Mouse (Mus musculus) cerebellum, postnatal 14 days (tissue): ENCODE measurements around the gene Osbp.

Experiments used
- DNase-seq, 2 experiments: peaks; one replicate each; pipeline ENCODE4 v3.0.0; 2021; ENCODE audit warnings: mixed read lengths in 2 of 2

Osbp gene

DNA sequence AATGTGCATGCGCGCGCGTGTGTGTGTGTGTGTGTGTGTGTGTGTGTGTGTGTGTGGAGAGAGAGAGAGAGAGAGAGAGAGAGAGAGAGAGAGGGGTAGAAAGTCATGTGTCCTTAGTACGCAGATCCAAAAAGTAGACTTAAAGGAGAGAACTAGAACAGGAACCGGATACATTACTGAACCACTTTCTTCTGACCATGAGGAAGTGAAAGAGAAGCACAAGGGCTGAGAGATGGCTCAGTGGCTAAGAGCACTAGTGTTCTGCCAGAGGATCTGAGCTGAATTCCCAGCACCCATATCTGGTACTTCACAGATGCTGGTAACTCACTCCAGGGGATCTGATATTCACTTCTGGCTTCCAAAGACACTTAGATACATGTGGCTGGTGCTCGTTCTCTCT, 23.6 kb downstream of the Osbp start:
- no peak for DNase-seq

DNA sequence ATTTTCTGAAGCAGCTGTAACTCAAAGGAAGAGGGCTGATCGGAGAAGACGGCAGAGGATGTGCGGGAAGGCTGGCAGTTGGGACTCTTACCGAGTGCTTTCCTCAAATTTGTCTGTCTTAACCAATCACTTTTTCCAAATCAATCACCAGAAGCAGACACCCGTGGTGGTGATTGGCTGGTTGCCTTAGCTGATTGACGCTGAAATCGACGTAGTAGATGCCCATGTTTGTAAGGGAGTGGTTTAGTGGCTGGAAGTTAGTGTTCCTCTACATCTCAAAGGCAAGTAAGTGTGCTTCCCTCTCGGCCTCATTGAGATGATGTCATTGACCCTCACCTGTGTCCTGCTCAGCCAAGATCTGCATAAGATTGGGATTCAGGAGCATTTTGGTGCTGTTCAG, 26.3 kb downstream of the Osbp start:
- DNase-seq, result no peak

DNA sequence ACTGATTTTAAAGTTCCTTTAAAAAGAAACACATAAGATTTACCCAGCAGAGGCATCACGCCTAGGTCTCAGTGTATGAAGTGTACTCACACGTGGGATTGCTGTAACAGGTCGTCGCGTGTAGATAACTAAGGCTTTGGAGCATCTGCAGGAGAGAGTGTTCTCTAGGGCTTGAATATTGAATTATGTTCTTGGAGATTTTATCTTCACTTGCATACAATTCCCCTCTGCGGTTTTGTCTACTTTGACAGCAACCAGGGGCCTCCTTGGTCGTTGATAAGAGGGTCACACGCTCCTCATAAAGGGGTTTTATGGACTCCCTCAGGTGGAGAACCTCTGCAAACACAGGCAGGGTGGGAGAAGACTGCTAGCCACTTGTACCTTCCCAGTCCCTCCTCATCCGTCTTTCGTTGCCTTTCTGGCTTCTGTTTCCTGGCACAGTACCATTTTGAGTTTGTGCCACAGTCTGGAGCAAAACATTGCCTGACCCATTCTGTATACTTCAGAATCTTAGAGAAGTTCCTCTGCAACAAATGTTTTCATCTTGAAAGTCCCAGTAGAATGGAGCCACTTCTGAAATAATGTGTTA, 26.8 kb downstream of the Osbp start:
- DNase-seq, result peak in 1 of 2 experiments; percentile 26

DNA sequence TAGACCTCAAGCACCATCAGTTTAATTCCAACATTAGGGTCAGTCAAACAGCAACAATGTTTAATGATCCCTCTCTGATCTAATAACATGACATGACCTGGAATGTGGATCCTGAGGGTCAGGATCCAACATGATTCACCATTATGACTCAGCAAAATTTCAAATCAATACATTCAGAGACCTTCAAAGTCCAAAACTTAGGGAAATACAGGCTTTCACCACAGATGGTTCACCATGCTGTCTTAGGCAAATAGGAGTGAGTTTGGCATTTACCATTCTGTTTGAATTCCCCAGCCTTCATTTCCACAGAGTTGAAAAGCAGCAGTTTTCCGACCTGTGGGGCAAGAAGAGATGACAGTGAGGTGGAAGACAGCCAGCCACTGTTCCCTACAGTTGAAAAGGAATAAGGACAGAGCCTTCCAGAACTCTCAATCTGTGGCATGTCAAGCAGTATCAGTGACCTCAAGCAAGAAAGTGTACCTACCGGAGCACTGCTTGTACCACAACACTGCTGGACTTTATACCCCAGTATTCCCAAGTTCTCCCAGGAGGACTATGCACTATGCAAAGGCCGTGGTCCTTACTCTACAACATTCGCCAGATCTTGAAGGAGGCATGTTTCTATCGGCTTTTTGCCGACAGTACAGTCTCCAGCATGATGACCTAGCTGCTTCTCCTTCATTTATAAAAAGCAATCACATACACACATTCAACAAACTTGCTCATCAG, 29.1 kb downstream of the Osbp start:
- DNase-seq, result no peak

DNA sequence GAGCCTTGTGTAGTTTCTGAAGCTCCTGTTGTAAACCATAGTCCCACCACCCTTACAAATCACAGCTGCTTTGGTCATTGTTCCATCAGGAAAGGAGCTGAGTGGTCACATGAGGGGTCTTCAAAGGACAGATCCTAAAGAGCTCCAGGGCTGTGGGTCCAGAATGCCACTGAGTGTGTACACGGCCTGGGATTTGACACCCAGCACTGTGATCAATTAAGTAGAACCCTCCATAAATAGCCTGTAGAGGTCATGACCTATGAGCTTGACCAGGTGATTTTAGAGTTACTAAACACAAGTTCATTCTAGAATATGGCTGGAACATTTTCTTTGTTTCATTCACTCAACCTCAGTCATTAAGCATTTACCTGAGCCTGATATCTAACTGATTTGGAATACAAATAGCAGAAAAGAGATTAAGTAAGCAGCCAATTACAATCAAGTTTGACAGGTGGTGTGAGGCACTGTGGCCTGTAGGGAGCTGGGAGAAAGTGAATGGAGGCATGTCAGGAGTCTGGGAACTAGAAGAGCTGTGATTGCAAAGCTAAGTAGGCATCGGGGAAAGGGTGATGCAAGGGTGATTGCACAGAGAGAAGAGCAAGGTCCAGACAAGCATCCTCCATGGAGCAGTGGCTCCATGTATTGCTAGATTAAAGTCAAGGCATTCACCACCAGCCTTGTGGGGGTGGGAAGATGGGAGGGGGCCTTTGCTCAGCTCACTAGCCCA, 30.1 kb downstream of the Osbp start:
- no peak for DNase-seq

DNA sequence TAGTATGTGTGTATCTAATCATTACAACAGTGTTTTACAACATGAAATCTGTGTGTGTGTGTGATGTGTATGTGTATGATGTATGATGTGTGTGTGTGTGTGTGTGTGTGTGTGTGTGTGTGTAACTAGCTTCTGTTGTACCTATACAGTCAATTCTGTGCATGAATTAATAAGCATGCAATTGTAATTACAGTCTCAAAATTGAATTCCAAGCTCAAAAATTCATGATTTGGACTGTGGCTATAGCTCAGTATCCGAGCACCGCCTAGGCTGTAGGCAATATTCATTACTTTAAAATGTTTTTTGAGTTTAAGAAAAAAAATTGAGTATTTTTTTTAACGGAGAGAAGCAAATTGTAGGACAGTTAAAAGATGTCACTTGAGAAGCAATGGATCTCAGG, 35.9 kb downstream of the Osbp start:
- DNase-seq, result no peak

DNA sequence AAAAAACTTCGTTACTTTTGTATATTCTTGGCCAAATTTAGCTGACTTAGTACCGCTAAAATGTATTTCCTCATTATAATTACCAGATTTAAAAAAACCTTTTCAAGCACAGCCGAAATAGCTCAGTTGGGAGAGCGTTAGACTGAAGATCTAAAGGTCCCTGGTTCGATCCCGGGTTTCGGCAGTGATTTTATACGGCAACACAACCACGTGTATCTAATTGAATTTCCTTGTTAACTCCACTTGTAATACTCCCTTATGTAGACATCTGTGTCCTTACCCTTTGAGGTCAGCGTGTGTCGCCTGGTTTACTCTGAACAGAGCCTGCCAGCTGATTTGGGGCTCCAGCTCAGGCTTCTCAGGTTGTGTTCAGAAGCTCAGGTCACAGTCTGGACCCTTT, 36.4 kb downstream of the Osbp start:
- peak; percentile 75 to 84 for DNase-seq

DNA sequence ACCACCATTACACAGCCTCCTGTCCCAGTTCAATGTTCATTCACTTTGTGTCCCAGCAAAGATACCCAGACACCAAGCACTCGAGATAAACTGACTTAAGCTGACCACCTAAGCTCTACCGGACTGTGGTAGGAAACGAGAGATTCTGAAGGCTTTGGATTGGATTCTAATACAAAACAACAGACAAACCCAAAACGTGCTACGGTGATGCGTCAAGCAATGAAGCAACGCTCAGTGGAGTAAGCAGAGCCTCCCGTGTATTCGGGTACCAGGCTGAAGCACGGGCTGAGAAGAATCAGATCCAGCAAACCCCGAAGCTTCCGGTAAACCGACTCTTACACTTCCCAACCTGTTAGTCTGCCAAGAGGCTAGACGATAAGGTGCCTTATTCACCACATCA, 37.0 kb downstream of the Osbp start:
- DNase-seq, result no peak

DNA sequence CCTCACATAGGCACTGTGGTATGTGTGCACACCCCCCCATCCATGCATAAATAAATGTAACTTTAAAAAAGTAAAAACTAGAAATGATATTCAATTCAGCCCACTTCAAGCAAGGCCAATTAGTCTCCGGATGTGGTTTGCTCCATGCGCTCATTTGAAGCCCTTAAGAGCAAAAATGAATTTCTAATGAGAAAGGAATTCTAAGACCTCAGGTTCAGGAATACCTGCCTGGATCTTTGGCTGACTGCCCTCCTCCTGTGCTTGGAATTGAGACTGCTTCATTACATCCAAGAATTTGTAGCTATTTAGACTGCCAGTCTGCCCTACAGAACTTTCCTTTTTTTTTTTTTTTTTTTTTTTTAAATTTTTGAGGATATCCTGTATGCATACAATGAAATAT, 37.8 kb downstream of the Osbp start:
- no peak for DNase-seq

DNA sequence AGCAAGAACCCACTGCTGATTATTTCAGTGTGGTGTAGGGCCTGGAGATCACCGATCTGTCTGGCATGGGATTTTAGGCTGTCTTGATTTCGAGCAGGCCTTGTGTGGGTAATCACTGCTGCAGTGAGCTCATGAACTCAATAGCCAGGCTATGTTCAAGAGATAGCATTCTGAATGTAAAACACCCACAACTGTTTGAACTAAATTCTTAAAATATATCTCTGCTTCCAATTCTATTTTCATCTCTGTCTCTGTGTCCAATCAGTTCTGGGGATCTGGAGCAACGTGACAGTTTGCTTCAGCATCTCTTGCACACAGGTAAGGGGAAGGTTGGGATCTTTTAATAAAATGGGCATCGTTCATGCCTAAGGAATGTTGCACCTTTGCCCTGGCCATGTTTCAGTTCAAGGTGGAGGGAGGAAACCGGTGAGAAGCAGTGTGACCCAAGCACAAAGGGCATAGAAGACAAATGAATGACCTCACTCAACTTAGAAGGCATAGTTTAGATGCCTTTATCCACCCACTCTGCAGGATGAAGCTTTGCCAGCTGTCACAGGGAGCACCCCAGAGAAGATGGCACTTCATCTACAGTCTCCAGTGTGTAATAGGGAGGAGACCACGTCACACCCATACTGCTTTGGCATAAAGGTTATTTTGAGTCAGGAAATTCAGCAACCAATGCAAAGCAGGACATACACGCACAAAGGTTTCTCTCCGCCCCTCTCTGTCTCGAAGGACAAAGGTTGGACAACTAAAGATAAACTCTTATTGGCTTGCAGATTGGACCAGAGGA, 38.7 kb downstream of the Osbp start:
- peak; percentile 16 to 27 for DNase-seq

DNA sequence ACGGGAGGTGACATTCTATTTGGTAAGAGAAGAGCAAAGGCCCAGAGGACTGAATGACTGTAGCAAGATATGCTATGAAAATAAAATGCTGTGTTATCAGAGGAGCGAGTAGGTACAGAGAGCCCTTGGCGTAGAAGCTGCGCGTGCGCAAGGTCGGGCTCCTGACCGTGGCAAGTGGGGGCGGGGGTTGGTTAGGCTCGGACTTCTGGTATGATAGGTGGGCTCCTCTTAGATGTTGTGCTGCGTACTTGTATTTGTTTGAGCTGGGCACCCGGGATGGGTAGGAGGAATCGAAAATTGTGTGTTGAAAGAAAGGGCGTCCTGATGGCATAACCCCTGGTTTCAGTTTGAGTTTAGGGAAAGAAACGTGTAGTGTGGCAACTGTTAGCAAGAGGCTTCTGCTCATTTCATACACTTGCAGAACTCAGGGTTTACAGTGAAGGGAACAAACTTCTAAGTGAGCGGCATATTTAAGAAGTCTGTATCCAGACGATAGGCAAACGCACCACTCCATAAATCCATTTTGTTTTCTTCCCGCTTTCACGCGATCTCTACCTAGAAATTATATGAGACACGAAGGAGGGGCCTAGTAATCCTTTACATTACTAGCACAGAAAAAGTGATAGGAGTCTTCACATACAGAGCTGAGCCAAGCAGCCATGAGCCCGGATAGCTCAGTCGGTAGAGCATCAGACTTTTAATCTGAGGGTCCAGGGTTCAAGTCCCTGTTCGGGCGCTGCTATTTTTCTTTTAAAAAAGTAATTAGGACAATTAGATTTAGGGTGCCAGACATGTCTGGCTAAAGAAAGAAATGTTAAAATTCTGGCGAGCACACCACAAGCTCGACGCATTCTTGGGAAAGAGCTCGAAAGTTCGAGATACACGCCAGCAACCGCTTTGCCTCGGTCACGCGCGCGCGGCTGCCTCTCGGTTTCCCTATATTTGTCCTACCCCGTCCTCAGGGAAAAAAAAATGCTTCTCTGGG, 39.9 kb downstream of the Osbp start:
- DNase-seq, result peak; percentile 92 to 94

DNA sequence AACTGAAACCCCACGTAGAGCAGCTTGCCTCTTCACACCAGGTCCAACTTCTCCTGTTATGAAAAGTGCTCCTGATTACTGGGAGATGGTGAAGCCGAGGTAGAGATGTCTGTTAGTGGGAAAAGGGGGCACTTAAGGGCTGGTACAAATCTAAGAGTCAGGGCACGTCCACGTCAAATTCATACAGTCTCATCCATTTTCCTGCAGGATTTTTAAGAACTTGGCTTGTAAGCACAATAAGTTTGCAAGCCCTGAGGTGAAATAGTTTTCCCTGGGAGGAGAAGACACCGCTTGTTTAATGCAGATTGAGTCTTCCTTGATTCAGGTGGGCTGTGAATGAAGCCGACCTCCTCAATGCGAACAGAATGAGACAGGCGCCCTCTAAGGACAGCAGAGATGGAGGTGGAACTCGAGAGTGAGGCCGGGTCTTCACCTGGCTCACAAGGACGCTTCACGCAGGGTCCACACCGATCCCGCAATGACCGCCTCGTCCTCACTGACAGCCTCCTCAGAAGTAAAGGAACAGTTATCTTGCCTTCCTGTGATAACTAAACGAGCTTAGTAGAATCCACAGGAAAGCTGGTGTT, 40.7 kb downstream of the Osbp start:
- peak; percentile 57 to 64 for DNase-seq

DNA sequence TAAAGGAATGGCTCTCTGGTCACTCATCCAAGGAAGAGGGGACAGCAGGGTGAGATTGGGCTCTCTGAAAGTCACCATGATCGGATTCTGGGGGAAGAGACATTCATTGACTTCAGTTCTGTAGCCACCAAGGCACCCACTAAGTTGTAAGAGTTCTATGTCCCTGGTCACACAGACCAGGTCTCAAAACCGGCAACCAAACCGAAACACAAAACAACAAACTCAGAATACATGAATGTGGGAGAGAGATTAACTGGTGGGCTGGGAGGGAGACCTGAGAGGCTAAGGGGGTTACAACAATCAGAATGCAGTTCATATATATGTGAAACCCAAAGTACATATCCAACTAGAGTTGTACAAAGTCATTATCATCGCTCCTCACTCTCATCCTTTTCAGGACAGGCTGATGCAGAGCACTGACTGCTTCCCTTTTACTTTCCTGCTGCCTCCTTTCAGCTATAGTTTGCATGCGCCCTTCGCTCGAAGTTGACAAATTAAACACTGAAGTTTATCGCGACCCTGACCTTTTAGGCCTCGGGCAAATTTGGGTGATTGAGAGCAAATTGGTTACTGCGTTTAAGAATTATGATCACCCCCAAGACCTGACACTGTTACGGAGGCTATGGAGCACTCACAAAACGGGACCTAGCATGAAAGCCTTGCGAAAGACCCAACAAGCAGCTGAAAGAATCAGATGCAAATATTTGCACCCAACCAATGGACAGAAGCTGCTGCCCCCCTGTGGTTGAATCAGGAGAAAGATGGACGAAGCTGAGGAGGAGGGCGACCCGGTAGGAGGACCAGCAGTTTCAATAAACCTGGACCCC, 41.6 kb downstream of the Osbp start:
- peak; percentile 41 to 57 for DNase-seq

DNA sequence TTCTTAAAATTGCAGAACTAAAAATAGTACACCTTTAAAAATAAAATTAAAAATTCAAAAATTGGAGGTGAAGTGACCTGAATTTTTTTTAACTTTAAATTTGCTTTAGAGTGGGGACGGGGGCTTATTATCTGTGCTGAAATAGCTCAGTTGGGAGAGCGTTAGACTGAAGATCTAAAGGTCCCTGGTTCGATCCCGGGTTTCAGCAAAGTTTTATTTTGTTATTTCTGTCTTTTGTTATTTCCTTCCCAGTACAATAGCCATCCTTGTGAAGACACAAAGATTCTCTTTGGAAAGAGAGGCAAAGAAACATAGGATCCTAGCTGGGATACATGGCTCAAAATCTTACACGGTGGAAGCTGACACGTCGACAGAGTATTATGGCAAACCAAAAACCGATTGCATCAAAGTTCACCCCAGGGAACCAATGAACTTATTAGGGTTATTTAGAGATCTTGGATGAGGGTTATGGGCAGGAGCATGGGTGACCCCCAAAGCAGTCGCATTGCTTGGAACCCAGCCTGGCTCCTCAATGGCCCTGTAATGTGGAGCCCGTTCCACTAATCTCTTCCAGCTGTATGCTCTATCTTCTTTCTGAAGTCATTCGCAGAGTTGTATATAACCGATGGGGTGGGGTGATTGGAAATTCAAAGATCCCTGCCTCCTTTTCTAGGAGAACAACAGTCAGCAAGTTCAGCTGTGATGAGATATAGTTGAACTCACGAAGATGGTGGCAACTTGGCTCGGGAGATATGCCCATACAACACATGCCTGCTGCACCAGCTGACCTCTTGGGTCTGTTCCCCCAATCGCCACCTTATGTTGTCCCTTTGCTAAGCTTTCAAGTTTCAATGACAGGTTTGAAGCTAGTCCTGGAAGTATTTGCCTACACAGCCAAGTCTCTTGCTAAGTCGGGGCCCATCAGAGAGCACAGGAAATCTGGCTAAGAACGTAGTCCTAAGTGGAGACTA, 43.0 kb downstream of the Osbp start:
- DNase-seq, result peak in 1 of 2 experiments; percentile 23

DNA sequence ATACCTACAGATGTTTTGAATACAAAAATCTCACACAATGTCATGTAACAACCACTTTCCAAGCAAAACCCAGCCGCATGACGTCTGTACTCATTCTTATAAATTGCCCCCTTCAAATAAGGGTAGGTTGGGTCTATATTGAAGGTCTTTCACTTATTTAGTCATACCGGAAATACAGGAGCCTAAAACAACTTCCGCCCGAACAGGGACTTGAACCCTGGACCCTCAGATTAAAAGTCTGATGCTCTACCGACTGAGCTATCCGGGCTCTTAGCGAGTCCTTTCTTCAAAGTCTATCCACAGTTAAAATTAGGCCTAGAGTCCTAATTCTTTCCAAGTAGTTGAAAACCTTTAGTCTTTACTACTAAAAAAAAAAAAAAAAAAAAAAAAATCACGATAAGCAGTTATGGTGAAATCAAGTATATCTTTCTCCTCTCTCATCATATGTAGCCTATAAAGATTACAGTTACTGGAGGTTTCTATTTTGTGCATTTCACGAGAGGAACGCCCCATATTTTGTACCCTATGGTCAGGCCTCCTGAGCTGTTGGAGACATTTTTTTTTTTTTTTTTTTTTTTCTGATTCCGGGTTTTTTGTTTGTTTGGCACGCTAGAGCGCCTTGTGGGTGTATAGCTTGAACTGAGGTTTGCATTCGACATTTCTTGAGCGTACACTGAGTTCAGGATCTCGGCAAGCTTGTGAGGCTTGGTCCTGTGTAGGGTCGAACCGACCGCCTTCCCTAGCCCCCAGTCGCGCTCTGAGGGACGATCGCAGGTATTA, 44.0 kb downstream of the Osbp start:
- DNase-seq, result peak; percentile 78 to 80

DNA sequence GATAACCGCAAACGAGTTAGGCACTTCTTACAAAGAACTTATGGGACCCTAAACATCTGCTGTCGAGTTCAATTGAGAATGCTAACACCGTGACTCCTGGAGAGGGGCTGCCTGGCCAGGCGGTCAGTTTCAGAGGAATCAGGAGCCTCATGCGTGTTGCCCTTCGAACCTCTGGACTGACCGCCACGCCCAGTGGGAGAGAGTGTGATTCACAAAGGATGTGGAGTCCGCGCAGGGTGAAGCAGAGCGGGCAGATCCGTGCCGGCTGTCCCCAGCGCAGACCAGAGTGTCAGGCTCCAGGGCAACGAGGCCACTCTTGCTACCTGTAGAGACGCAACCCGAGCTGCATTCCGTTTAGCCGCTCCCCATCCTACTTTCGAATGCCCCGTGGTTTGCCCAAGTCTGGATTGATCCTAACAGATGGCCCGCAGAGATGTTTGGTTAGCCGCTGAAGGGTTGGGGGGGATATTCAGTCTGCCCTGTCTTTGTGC, 44.6 kb downstream of the Osbp start:
- DNase-seq, result peak; percentile 68 to 74

DNA sequence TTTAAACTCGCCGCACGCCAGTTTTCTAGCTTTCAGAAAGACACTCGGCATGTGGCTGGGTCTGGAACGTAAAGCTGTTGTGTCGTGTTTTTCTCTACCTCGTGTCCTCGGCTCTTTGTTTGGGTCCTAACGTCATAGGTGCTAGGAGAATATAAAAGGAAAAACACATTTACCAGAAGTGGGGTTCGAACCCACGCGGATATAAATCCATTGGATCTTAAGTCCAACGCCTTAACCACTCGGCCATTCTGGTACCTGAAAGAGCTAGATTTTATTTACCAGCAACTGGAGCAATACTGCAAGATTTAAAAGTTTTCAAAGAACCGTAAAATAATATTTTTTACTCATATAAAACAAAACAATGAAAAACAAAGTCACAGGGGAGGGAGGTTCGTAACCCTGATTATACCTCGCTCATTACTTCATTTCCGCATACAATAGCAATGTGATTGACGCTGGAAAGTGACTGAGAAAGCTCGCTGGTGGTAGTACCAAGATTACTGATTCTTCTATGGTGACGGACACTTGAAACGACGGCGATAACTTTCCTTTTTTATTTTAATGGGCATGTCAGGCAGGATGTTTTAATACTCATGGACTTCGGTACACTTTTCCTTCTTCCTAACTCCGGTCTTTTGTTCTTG, 45.3 kb downstream of the Osbp start:
- DNase-seq, result peak; percentile 86 to 89
